Mouse (Mus musculus) C3H10T1/2 (cell line): Measurements from ENCODE around the gene Ccdc90b. TPM values are rescaled to one million over a fixed set of nuclear protein-coding genes. Genes with fewer than 3 reads are reported as not detected.

ENCODE experiments used
- polyA plus RNA-seq, 2 experiments: library from polyadenylated mRNA; unstranded; fragments of >200 nt; fragmentation: generic; extraction: Trizol; gene quantifications; one replicate each; pipeline ENCODE4 v1.2.1; 2012; ENCODE audit warnings: missing spikeins in 2 of 2

Ccdc90b gene
- polyA plus RNA-seq = 1 to 10 TPM in 1 of 2 experiments, under 1 TPM in 1; 0.33 to 7.6 TPM

GRCm38 (mm10) chr7:92560986-92561876 is at the start of gene Ccdc90b:
Gene Ccdc90b (plus strand): TSS chr7:92561149.

Other genes starting within 250 kb of the Ccdc90b start
- 1 to 10 TPM in 1 of 2 experiments, under 1 TPM in 1; 0.18 to 2.2 TPM for gene Ankrd42, start 76.0 kb downstream of the Ccdc90b start, polyA plus RNA-seq
- gene Pcf11, start 108.8 kb downstream of the Ccdc90b start, polyA plus RNA-seq = 10 to 100 TPM in 1 of 2 experiments, 1 to 10 TPM in 1; 2.4 to 17.1 TPM
- gene Rab30, start 180.5 kb downstream of the Ccdc90b start, polyA plus RNA-seq = 10 to 100 TPM in 1 of 2 experiments, 1 to 10 TPM in 1; 1.1 to 18.0 TPM